In genomic region chr6:28819509-28820358, GRCm38 (mm10) we compare ENCODE assay signal across 17 mouse cellular contexts. TPM values are rescaled to one million over a fixed set of nuclear protein-coding genes. Genes with fewer than 3 reads are reported as not detected.
DNase-seq lines count a peak whose midpoint lies in the region; ATAC-seq lines count a peak whose summit lies in the region.
"Had no signal": no experiment of that assay in that cellular context is flagged by ENCODE, and none has a peak within 500 bp of the region (broad histone marks: within the 10 kb centered on the region; RNA-seq: fewer than 3 reads in every experiment).

No protein-coding gene starts in this region.

- no peak overlapping the region for H3K4me2 ChIP-seq in hindbrain, embryonic 15.5 days
- no peak overlapping the region for H3K4me2 ChIP-seq in neural tube, embryonic 14.5 days (ENCODE audit: low read depth, low read length)
- H3K4me2 ChIP-seq: limb, embryonic 13.5 days; lung, embryonic 15.5 days had no signal

- H3K27me3 ChIP-seq in hindbrain, embryonic 15.5 days = no peaks in the 10 kb centered on the region
- no peaks in the 10 kb centered on the region for H3K27me3 ChIP-seq in neural tube, embryonic 14.5 days (ENCODE audit: control insufficient read depth, insufficient read depth, low read length)
- H3K27me3 ChIP-seq: CH12.LX; limb, embryonic 13.5 days; lung, embryonic 15.5 days; Patski had no signal

- H3K9me3 ChIP-seq in hindbrain, embryonic 15.5 days = no peaks in the 10 kb centered on the region
- H3K9me3 ChIP-seq in neural tube, embryonic 14.5 days (ENCODE audit: control insufficient read depth, low read length) = no peaks in the 10 kb centered on the region
- H3K9me3 ChIP-seq: limb, embryonic 13.5 days; lung, embryonic 15.5 days had no signal

- H3K36me3 ChIP-seq in hindbrain, embryonic 15.5 days = 0 out of 2 replicates have a peak, but pooled peaks cover 5% of the 10 kb centered on the region
- H3K36me3 ChIP-seq in neural tube, embryonic 14.5 days (ENCODE audit: control insufficient read depth, insufficient read depth, low read length) = peaks cover 14% of the 10 kb centered on the region; the same call in 1 of the 2 replicates
- H3K36me3 ChIP-seq: limb, embryonic 13.5 days; lung, embryonic 15.5 days had no signal

- peaks cover 34% of the 10 kb centered on the region for H3K4me1 ChIP-seq in hindbrain, embryonic 15.5 days (replicated peaks)
- peaks cover 22% of the 10 kb centered on the region for H3K4me1 ChIP-seq in neural tube, embryonic 14.5 days (ENCODE audit: control insufficient read depth, insufficient read depth, low read length)

- peak; percentile 75 for ATAC-seq in hindbrain, embryonic 15.5 days (ENCODE audit: low FRiP score, low read depth)
- ATAC-seq in neural tube, embryonic 14.5 days (ENCODE audit: low read depth) = peak; percentile 83
- ATAC-seq: inflammation-experienced regulatory T-cells, adult 6 months; Patski had no signal

- peak; percentile 9 for DNase-seq in gastrocnemius, adult 18-20 months (ENCODE audit: low spot score)
- no peak for DNase-seq in gastrocnemius, postnatal 10 days
- peak; percentile 15 for DNase-seq in lung, postnatal 36 days
- DNase-seq in lung, postnatal 10 days = no peak
- no peak for DNase-seq in left cerebral cortex, adult 8-10 months (ENCODE audit: low spot score in 2 of 2)
- DNase-seq: gastrocnemius, postnatal 25 days; kidney, postnatal 10 days; spleen, adult 18-20 months had no signal

- H3K9ac ChIP-seq in hindbrain, embryonic 15.5 days = no peak overlapping the region
- H3K9ac ChIP-seq in neural tube, embryonic 14.5 days (replicated peaks; ENCODE audit: low read depth, low read length) = no peak overlapping the region
- H3K9ac ChIP-seq: limb, embryonic 13.5 days; lung, embryonic 15.5 days had no signal

- H3K27ac ChIP-seq in hindbrain, embryonic 15.5 days (replicated peaks) = peak overlapping the region; percentile 65
- H3K27ac ChIP-seq in neural tube, embryonic 14.5 days (ENCODE audit: low read depth, low read length) = peak overlapping the region; percentile 48; the same call in 1 of the 2 replicates
- H3K27ac ChIP-seq: limb, embryonic 13.5 days; lung, embryonic 15.5 days had no signal

- no peak overlapping the region for H3K4me3 ChIP-seq in hindbrain, embryonic 15.5 days
- H3K4me3 ChIP-seq in neural tube, embryonic 14.5 days (ENCODE audit: low read depth, low read length) = no peak overlapping the region
- H3K4me3 ChIP-seq: erythroblast, embryonic 14.5 days; limb, embryonic 13.5 days; lung, embryonic 15.5 days; myocyte had no signal

- 37% methylated on average over 13 of the region's 13 CpGs for WGBS in hindbrain, embryonic 15.5 days
- WGBS in neural tube, embryonic 14.5 days = 31% methylated on average over 13 of the region's 13 CpGs

RNA-seq across cellular contexts. Expression of gene Lrrc4, which starts 11.8 kb away (rescaled TPM):
- total RNA-seq in gastrocnemius, adult 18-20 months (2021) = under 1 TPM; 0.39 to 0.40 TPM
- total RNA-seq in gastrocnemius, postnatal 10 days (2021) = 1 to 10 TPM; 1.0 to 1.1 TPM
- polyA plus RNA-seq in hindbrain, embryonic 15.5 days (2015; fragmentation: Nextera tagmentation; extraction: Ambion mirVana) = 6.8 and 7.1 TPM in 2 replicates
- 9.7 and 11.5 TPM in 2 replicates for polyA plus RNA-seq in neural tube, embryonic 14.5 days (2014; fragmentation: Nextera tagmentation; extraction: Ambion mirVana)
- 10 to 100 TPM; 83.9 to 94.8 (median 90.8) TPM for total RNA-seq in left cerebral cortex, adult 8-10 months (2022)
- polyA plus RNA-seq: erythroblast, embryonic 14.5 days; Patski had no signal

Comparison
In these comparisons a context has a peak if more than half of its experiments do, and no peak if none do; other contexts are left out.
1. DNase-seq: peak in gastrocnemius, adult 18-20 months (single experiment) and lung, postnatal 36 days (single experiment); none in gastrocnemius, postnatal 10 days (single experiment), lung, postnatal 10 days (single experiment) and left cerebral cortex, adult 8-10 months (0 of 2).
2. RNA of gene Lrrc4, which starts 11.8 kb away (total RNA-seq): 83.9 to 94.8 TPM in left cerebral cortex, adult 8-10 months; 1.0 to 1.1 TPM in gastrocnemius, postnatal 10 days and 0.39 to 0.40 TPM in gastrocnemius, adult 18-20 months; every median in the first group is over 10 times any median in the second.